Mouse (Mus musculus): ENCODE results near the gene Slc7a14. TPM values are rescaled to one million over a fixed set of nuclear protein-coding genes. Genes with fewer than 3 reads are reported as not detected.

The Slc7a14 gene
- polyA plus RNA-seq, 1 experiment from 2014 or later = 0.09 TPM

Other genes starting within 250 kb of the Slc7a14 start
- 18.0 and 22.0 TPM in 2 replicates for gene Skil, start 215.3 kb downstream of the Slc7a14 start, polyA plus RNA-seq (2015; fragmentation: Nextera tagmentation; extraction: Ambion mirVana)
- gene Cldn11, start 160.5 kb downstream of the Slc7a14 start, polyA plus RNA-seq (2015; fragmentation: Nextera tagmentation; extraction: Ambion mirVana) = 8.3 and 8.7 TPM in 2 replicates